Comparison of ENCODE assay signal across 9 mouse cellular contexts in genomic region chr8:115414061-115414473, GRCm38 (mm10).
DNase-seq lines count a peak whose midpoint lies in the region; ATAC-seq lines count a peak whose summit lies in the region.
"Had no signal": no experiment of that assay in that cellular context is flagged by ENCODE, and none has a peak within 500 bp of the region (broad histone marks: within the 10 kb centered on the region; RNA-seq: fewer than 3 reads in every experiment).

No protein-coding gene starts in this region.

- H3K9me3 ChIP-seq in liver, embryonic 13.5 days (replicated peaks) = no peaks in the 10 kb centered on the region
- H3K9me3 ChIP-seq in liver, embryonic 11.5 days (ENCODE audit: control insufficient read depth, low read length) = no peaks in the 10 kb centered on the region
- no peaks in the 10 kb centered on the region for H3K9me3 ChIP-seq in heart, embryonic 16.5 days (replicated peaks; ENCODE audit: control insufficient read depth, low read length)
- H3K9me3 ChIP-seq in midbrain, embryonic 13.5 days = no peaks in the 10 kb centered on the region
- H3K9me3 ChIP-seq: hindbrain, embryonic 15.5 days had no signal

- intact Hi-C loops in left cerebral cortex, postnatal 36 days (cut with DNase I) = no loop called here

- no peak overlapping the region for H3K9ac ChIP-seq in liver, embryonic 13.5 days
- H3K9ac ChIP-seq in liver, embryonic 11.5 days (ENCODE audit: low read depth, low read length) = no peak overlapping the region
- no peak overlapping the region for H3K9ac ChIP-seq in heart, embryonic 16.5 days (ENCODE audit: low read length)
- no peak overlapping the region for H3K9ac ChIP-seq in midbrain, embryonic 13.5 days (replicated peaks)
- H3K9ac ChIP-seq: hindbrain, embryonic 15.5 days had no signal

- no peaks in the 10 kb centered on the region for H3K27me3 ChIP-seq in liver, embryonic 13.5 days
- no peaks in the 10 kb centered on the region for H3K27me3 ChIP-seq in liver, embryonic 11.5 days (replicated peaks; ENCODE audit: control insufficient read depth, insufficient read depth, low read length)
- no peaks in the 10 kb centered on the region; the same call in 1 of the 2 replicates for H3K27me3 ChIP-seq in heart, embryonic 16.5 days (ENCODE audit: control insufficient read depth, insufficient read depth, low read length)
- H3K27me3 ChIP-seq in midbrain, embryonic 13.5 days = 0 out of 2 replicates have a peak, but pooled peaks cover 3% of the 10 kb centered on the region

- H3K4me2 ChIP-seq in liver, embryonic 13.5 days = no peak overlapping the region
- no peak overlapping the region for H3K4me2 ChIP-seq in liver, embryonic 11.5 days
- no peak overlapping the region for H3K4me2 ChIP-seq in heart, embryonic 16.5 days (ENCODE audit: low read depth, low read length)
- no peak overlapping the region for H3K4me2 ChIP-seq in midbrain, embryonic 13.5 days (replicated peaks)
- H3K4me2 ChIP-seq: hindbrain, embryonic 15.5 days had no signal

- H3K27ac ChIP-seq in liver, embryonic 13.5 days = no peak overlapping the region
- no peak overlapping the region for H3K27ac ChIP-seq in liver, embryonic 11.5 days (ENCODE audit: low read depth, low read length)
- no peak overlapping the region for H3K27ac ChIP-seq in heart, embryonic 16.5 days (ENCODE audit: low read length)
- 0 out of 2 replicates have a peak overlapping the region, but pooled peaks have one; percentile 37 for H3K27ac ChIP-seq in midbrain, embryonic 13.5 days
- H3K27ac ChIP-seq: hindbrain, embryonic 15.5 days had no signal

- peak; percentile 31; the same call in 1 of the 2 replicates for ATAC-seq in liver, embryonic 13.5 days (ENCODE audit: low read depth)
- no peak for ATAC-seq in liver, embryonic 11.5 days (replicated peaks; ENCODE audit: low FRiP score)
- ATAC-seq in heart, embryonic 16.5 days (replicated peaks; ENCODE audit: extremely low read depth, insufficient read depth, low FRiP score) = peak; percentile 73
- ATAC-seq in midbrain, embryonic 13.5 days = peak; percentile 81

- WGBS in liver, embryonic 13.5 days (ENCODE audit: insufficient replicate concordance) = 7% methylated on average over 7 of the region's 7 CpGs
- WGBS in liver, embryonic 11.5 days = 22% methylated on average over 7 of the region's 7 CpGs
- 27% methylated on average over 7 of the region's 7 CpGs for WGBS in heart, embryonic 16.5 days
- WGBS in midbrain, embryonic 13.5 days = 12% methylated on average over 7 of the region's 7 CpGs

- DNase-seq in liver, embryonic 13.5 days = peak; percentile 4
- no peak for DNase-seq in liver, embryonic 11.5 days (ENCODE audit: low spot score)
- DNase-seq in brain, adult 2 months (ENCODE audit: low read depth, low spot score) = peak; percentile 39
- DNase-seq in left cerebral cortex, postnatal 36 days (ENCODE audit: low spot score in 2 of 2) = peak; percentile 8 to 11
- DNase-seq in testis, postnatal 14 days (ENCODE audit: low spot score) = peak; percentile 46
- no peak for DNase-seq in c-Kit-positive CD71-positive TER-119-positive erythroid progenitor cells, embryonic 14.5 days (ENCODE audit: low spot score)

- no peak overlapping the region for H3K4me3 ChIP-seq in liver, embryonic 13.5 days (replicated peaks)
- no peak overlapping the region for H3K4me3 ChIP-seq in liver, embryonic 11.5 days (ENCODE audit: low read depth, low read length)
- no peak overlapping the region for H3K4me3 ChIP-seq in heart, embryonic 16.5 days (ENCODE audit: low read length)
- no peak overlapping the region for H3K4me3 ChIP-seq in midbrain, embryonic 13.5 days (replicated peaks)
- H3K4me3 ChIP-seq: hindbrain, embryonic 15.5 days had no signal

- H3K36me3 ChIP-seq in liver, embryonic 13.5 days = no peaks in the 10 kb centered on the region
- H3K36me3 ChIP-seq in liver, embryonic 11.5 days (ENCODE audit: control insufficient read depth, insufficient read depth, low read length) = no peaks in the 10 kb centered on the region
- no peaks in the 10 kb centered on the region for H3K36me3 ChIP-seq in heart, embryonic 16.5 days (ENCODE audit: control insufficient read depth, insufficient read depth)
- H3K36me3 ChIP-seq in midbrain, embryonic 13.5 days = no peaks in the 10 kb centered on the region
- H3K36me3 ChIP-seq: hindbrain, embryonic 15.5 days had no signal

- 0 out of 2 replicates have a peak, but pooled peaks cover 5% of the 10 kb centered on the region for H3K4me1 ChIP-seq in liver, embryonic 13.5 days (replicated peaks)
- no peaks in the 10 kb centered on the region for H3K4me1 ChIP-seq in liver, embryonic 11.5 days (replicated peaks; ENCODE audit: control insufficient read depth, insufficient read depth, low read length)
- no peaks in the 10 kb centered on the region; the same call in 1 of the 2 replicates for H3K4me1 ChIP-seq in heart, embryonic 16.5 days (ENCODE audit: control insufficient read depth, insufficient read depth, low read length)
- peaks cover 10% of the 10 kb centered on the region for H3K4me1 ChIP-seq in midbrain, embryonic 13.5 days (replicated peaks)

Comparison
In these comparisons a context has a peak if more than half of its experiments do, and no peak if none do; other contexts are left out.
1. DNase-seq: peak in liver, embryonic 13.5 days (single experiment), brain, adult 2 months (single experiment), left cerebral cortex, postnatal 36 days (2 of 2) and testis, postnatal 14 days (single experiment); none in liver, embryonic 11.5 days (single experiment) and c-Kit-positive CD71-positive TER-119-positive erythroid progenitor cells, embryonic 14.5 days (single experiment).